Mouse (Mus musculus) left cerebral cortex, adult 11 months (tissue): ENCODE measurements around the gene Gprin1.
A peak's percentile ranks its signal among the peaks of the same experiment; 100 is the strongest.

Source experiments
- DNase-seq: peaks from one replicate; pipeline ENCODE4 v3.0.0; 2022; ENCODE audit warnings: low spot score

Gene Gprin1

DNA sequence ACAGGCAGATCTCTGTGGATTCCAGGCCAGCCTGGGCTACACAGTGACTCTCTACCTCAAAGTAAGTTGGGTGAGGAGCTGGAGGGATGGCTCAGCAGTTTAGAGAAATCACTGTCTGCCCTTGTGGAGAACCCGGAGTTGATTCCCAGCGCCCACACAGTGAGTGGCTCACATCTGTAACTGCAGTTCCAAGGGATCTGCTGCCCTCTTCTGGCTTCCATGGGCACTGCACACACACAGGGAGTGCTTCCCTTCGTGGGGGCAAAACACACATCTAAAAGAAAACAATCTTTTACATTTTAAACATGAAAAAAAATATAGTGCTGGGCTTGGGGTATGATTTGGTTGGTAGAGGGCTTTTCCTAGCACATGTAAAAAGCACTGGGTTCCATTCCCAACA lies 26.5 kb downstream of the Gprin1 start:
- no peak for DNase-seq

DNA sequence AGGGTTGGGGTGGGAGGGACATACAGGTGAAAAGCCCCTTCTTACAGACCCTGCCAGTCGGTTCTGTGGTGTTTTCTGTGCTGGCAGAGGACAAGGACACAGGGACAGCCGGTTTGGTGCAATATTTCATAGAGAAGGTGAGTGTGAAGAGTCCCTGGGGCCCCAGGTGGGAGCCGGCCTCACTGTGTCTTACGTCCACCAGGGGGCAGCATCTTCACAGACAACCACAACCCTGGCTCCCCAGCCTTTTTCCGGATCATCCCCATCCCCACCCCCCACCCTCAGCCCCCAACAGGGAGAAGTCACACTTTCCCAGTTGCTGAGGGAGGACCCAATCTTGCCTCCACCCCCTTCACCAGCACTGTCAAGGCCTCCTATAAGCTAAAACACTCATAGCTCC lies 32.8 kb downstream of the Gprin1 start:
- DNase-seq: no peak

DNA sequence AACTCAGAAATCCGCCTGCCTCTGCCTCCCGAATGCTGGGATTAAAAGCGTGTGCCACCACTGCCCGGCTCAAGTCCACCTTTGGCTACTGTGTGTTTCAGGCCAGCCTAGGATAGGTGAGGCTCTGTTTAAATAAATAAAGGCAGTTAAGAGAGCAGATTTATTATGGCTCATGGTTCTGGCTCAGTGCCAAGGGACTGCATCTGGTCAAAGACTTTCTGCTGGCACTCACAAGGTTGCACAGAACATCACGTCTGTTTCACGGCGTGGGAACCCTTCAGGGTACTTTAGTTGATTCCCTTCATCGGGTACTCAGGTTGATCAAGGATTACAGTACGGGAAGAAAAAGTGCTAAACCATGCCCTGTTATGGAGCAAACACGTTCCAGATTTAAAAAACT lies 34.7 kb downstream of the Gprin1 start:
- no peak for DNase-seq

DNA sequence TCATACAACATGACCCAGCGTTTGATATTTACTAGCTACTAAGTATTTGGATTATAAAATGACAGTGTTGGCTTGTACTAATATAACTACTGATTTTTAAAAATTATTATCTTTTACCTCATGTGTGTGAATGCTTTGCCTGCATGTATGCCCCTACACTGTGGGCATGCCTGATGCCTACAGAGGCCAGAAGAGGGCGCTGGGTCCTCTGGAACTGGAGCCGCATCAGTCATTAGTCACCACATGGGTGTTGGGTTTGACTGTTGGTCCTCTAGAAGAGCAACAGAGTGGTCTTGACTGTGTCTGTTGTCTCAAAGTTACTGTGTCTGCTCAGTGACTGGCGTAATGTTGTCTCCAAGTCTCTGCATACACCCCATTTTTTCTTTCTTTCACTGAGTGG lies 35.3 kb downstream of the Gprin1 start:
- DNase-seq: no peak

DNA sequence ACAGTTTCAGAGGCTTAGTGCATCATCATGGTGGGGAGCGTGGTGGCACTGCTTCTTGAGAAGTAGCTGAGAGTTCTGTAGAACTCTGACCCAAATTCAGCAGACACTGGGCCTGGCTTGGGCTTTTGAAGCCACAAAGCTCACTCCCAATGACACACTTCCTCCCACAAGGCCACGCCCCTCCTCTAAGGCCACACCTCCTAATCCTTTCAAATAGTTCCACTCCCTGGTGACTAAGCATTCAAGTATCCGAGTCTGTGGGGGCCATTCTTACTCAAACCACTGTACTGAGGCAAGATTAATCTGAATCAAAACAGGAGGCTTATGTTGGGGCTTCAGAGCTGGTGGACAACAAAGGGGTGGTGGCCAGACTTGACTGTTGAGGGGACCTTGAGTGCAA lies 38.8 kb downstream of the Gprin1 start:
- DNase-seq: no peak

DNA sequence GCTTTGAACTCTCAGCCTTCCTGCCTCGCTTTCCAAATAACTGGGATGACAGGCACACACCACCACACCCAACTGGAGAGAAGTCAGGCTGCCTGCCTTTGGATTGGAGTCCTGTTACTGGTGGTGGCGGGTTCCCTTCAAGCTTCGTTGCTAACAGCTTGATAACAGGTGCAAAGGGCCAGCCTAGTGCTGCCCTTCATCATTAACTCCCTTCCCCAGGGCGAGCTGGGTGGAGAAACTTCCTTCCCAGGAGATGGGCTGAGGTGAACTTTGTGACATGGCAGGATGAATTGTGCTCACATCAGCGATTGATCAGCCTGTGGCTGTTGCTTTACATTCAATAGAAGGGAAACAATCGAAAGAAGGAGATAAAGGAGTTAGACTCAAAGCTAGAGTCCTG lies 44.8 kb downstream of the Gprin1 start:
- no peak for DNase-seq

DNA sequence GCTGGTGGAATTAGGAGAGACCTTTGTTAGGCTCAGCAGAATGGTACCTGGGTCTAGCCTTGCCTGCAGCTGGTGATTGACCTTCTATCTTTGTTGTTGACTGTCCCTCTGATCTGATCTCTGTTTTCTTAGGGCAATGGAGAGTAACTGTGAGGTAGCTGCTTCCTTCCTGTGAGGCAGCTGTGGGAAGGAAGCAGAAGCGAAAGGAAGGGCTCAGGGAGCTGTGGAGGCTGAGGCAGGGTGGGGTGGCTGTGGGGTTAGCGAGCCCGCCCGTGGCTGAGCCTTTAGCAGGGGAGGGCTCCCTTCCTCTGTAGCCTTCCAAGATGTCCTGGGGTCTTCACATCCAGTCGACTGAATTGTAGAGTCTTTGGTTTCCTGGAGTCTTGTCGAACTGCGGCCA lies 47.2 kb downstream of the Gprin1 start:
- DNase-seq: no peak

DNA sequence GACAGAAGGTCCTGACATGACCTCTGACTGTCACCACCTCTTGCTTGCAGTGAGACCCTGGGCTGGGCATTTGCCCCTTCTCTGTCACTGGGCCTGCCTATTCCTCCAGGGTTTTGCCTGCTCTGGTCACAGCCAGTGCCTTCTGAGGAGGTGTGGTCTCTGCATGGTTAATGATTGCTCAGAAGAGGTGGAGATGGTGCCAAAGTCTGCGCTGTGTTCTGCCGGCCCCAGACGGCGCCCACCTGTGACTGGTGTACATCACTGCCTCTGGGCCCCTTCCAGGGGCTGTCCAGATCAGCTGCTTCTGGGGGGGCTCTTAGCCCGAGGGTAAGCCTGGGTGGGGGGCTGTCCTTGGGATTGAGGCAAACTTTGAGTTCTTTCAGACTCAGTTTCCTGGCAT lies 48.4 kb downstream of the Gprin1 start, which contains the start of gene Cdhr2:
Gene Cdhr2 (plus strand): TSS at position 219 of the 400 bp plus-strand sequence.
- DNase-seq: no peak

DNA sequence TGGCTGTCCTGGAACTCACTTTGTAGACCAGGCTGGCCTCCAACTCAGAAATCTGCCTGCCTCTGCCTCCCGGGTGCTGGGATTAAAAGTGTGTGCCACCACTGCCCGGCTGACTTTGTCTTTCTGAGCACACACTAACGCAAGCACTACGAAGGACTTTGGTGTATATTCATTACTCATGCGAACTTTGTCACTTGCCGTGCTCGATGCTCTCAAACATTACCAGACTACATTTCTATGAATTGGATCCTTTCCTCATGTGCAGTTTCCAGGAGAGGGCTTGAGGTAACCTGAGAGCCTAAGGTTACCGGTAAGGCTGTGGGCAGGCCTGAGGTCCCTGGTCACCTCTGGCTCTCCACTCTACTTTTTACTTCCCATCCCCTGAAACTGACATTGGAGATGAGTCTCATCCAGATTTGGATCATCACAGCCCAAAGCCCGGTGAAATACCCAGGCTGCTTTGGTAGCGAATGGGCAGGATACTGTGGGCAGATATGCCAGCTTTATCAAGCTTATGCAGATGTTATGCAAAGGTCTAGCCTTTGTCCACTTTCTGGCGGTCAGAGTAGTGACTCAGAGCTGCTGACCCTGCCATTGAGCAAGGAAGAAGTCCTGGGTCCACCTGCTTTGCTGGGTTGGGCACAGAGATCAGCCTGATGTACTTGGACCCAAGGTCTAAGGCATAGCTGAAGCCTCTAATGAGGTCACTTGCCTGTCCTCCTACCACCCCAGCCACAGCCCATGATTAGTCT lies 54.0 kb downstream of the Gprin1 start:
- DNase-seq: no peak

DNA sequence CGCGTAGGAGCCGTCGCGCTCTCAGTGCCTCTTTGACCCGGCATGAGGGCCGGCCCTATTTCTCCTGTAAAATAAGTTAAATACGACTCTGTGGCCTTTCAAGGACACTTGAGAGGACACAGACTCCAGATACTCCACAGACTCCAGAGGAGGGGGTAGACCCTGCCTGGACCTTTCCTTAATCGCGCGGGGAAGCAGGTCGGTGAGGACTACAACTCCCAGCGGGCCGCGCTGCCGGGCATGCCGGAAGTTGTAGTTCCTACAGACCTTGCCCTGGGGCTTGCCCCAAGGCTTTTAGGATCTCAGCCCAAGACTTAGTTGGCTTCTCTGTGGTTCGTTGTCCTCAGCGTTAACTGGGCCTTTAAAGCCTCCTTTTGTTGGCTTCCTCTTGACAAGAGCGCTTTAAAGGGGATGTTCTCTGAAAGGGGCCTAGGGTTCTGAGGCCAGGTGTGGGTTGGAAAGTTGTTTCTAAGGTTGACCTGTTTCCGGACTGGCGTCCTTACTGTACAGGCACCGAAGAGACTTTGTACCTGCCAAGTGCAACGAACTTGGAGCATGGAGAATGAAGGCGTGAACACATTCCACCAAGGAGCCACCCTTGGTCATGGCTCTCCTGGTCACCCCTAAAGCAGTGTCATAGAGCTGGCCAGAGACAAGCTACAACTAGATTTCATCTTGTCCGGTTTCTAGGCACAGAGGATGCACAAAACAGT lies 55.2 kb downstream of the Gprin1 start:
- peak; percentile 84 for DNase-seq

DNA sequence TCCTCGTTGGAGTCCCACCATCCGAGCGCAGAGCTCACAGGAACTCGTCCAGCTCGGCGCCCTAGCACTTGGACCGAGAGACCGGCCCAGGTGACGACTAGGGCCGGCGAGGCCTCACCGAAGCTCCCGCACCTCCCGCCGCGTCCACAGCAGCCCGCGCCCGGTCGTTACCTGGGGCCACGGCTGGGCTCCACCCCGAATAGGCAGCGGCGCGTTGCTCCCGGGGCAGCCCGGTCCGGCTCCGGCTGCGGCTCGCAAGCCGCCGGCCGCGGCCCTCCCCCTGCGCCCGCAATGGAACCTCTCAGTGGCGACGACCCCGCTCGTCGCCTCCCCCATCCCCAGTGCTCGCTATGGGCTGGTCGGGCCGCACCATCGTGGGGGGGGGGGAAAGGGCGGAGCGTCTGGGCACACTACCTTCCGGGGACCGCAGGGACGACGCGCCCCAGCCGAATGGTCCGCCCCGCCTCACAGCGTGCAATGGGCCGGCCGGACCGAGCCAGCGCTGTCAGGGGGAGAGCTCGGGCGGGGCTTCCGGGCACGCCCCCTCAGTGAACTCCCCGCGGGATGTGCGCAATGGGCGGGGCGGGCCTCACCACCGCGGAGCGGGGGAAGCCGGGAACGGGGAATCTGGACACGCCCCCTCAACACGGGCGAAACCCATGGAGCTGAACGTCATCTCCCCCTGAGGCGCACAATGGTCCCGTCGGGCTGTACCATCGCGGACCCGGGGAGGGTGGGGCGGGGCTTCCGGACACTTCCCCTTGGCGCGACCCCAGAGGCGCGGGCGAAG lies 55.9 kb downstream of the Gprin1 start, which contains the start of gene Rnf44:
Gene Rnf44 (minus strand): TSS at position 350 of the 790 bp plus-strand sequence.
- DNase-seq: peak; percentile 98

DNA sequence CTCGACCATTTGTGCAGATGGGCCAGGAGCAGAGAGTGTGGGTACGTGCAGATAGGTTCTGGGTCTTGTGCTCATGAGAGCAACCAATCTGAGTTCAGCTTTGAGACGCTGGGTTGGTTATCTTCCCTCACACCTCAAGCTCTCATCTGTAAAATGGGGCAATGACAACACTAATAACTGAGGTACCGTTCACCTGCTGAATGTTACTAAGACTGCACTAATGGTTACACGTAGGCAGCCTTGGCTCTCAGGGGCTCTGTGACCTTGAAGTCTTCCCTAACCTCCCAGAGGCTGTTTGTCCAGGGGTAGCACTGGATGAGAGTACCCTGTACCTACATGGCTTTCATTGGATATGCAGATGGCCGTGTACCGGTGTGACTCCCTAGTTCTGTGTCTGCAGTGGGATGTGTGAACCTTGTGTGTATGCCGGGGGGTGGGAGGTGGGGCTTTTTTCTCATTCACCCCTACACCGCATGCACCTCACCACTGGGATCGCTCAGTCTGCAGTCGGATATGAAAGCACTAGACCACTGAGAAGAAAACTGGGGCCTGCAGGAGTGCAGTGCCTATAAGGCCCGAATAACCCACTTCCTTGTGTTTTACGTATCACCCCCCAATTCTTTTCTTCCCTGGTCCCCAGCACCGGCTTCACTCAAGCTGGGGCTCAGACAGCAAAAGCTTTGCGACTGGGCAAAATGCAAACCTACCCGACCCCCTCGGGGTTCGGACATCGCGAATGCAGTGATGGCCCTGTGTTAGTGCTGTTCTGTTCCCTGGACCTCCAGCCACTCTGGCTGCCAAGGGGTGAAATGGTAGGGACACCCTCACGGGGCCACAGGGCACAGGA lies 56.7 kb downstream of the Gprin1 start:
- no peak for DNase-seq

DNA sequence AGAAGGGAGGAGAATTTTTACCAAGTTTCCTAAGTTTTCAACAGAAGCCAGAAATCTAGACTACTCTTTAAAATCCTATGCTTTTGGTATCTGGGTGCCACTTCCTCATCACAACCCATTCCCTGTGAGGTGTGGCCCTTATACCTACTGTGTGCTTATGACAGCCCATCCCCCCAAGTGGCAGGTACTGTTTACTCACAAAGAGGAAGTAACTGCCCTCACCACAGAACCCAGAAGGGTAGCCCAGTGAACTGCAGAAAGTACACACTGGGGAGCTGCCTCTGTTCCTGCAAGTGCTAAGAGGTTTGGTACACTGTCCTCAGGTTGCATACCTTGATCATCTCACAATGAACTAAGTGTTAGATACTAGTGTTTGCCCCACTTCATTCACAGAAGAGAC lies 57.9 kb downstream of the Gprin1 start:
- DNase-seq: no peak

DNA sequence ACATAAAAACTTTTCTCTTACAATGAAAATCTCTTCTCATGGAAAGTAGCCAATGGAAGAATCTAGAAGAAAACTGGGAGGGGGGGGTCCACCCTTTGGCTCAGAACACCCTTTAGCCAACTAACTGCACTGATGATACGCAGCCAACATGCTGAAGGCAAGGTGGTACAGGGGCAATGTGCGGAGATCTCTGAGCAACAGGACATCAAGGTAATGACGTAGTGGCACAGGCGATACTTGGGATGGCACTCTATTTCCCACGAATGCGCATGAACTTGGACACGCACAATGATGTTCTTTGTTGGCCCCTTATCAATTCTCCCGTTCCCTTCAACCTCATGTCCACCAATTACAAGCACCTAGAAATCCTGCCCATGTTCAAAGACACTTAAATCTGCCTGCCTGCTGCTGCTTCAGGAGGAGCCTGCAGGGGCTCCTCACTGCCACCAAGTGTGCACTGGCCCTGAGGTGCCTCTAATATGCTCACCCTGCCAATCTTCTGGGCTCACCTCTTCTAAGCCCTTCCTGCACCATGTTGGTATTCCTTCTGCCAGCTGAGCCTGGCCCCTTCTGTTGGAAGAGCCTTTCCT lies 59.4 kb downstream of the Gprin1 start:
- DNase-seq: no peak

DNA sequence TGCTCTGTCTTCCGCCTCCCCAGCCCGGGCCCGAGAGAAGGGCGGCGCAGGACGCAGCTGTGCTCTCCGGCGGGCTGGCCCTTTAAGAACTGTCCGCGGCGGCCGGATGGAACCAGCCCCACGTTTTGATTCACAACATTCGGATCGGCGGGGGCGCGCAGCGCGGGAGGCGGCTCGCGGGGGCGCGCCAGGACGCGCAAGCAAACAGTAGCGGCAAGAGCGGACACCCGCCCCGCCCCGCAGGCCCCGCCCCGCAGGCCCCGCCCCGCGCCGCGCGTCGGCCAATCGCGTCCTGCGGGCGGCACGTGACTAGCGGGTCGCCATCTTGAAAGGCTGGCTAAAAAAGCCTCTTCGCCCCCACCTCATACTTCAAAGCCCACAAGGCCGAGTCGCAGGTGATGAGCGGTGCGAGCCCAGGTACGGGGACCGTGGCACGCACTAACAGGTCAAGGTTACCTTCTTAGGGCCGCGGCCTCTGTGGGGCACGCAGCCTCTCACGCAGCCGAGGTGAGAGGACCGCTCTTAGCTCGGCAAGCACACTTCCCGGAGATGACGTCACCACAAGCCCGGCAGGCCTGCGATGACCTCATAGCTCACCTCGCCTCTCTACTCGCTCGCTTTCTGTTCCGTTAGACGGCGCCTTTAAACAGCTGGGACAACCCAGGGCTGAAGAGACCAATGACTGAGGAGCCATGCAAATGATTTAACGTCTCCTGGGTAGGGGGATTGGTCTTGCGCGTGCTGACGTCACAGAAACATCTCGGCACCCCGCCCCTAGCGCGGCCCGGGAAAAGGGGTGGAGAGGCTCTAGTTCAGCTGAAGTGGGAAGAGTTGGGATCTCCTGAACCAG lies 61.9 kb downstream of the Gprin1 start:
- peak; percentile 96 for DNase-seq

DNA sequence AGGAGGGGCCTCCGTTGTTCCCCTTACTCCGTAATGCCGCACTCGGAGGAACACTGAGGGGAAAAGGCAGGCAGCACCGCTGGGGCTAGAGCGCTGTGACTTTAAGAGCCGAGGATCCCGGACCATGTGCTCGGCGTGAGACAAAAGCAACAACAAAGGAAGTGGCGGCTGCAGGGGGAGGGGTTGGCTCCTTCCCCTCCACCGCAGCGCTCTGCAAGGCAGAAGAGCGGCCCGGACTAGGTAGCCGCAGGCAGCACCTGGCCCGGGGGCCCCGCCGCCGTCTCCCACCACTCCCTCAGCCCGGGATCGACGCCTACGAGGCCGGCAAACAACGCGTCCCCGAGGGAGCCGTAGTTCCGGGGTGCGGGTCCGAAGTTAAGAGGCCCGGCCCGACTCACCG lies 62.6 kb downstream of the Gprin1 start:
- DNase-seq: peak; percentile 61
